Mouse (Mus musculus): ENCODE results near the gene Col4a2.

Gene Col4a2

DNA sequence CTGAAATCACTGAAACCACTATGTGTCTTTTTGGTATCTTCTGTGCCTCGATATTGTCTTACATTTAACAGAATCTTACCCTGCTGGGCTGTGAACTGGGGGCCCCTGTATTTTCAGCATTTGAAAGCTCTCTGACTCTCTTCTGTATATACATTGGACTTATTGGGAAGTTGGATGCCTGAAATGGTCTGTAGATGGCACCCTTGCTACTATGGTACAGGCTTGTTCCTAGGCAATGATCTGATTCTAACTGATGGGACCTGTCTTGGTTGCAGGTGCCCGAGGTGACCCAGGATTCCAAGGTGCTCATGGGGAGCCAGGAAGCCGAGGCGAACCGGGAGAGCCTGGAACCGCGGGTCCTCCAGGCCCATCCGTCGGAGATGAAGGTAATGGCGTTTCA, 102.5 kb downstream of the Col4a2 start:
- no peak for DNase-seq (ENCODE audit: low spot score)

DNA sequence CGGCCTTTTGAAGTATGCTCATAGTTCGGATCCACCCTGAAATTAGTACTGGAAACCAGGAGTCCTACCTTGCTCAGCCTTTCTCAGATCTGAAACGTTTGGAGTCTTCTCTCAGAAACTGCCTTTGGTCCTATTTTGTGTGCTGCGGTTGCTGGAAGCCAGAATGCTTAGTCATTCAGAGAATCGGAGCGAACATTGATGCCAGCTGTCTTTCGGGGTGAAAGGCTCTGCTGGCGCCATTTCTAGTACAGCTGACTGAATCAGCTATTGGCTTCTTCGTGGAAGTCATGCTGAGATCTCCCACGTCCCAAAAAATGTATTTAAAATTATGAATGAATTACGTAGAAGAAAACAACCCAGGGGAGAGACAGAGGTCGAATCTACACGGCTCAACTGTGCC, 105.2 kb downstream of the Col4a2 start:
- no peak for DNase-seq (ENCODE audit: low spot score)

DNA sequence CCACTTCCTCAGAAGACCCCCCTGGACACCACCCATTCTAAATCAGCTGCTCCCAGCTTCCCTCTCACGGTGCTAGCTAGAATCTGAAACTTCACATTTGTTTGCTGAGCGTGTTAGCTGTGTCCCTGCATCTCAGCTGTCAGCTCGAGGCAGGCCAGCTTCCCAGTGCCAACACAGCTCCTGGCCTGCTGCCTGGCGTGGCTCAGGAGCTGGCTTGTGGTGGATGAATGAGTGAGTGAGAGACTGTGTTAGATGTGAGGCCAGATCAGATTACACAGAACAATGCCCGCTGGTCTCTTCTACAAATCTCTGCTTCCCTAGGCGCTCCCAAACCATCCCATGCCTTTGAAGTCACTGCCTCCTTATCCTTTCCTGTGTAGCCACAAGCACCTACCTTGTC, 106.6 kb downstream of the Col4a2 start:
- DNase-seq (ENCODE audit: low spot score) = no peak

DNA sequence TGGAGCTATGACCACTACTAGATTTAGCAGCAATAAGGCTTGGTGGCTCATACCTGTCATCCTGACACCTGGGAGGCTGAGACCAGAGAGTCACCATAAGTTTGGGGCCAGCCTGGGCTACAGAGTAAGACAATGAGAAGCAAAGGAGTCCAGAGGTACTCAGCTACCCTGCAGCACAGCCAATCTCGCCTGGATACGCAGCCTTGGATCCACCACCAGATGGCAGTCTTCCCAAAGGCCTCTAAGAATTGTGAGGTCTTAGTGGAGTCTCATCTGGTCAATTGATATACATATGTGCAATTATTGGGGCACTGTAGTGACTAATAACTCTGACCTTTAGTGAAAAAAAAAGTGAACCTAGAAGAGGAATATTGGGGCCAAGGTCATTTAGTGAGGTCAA, 107.0 kb downstream of the Col4a2 start:
- DNase-seq (ENCODE audit: low spot score) = no peak

DNA sequence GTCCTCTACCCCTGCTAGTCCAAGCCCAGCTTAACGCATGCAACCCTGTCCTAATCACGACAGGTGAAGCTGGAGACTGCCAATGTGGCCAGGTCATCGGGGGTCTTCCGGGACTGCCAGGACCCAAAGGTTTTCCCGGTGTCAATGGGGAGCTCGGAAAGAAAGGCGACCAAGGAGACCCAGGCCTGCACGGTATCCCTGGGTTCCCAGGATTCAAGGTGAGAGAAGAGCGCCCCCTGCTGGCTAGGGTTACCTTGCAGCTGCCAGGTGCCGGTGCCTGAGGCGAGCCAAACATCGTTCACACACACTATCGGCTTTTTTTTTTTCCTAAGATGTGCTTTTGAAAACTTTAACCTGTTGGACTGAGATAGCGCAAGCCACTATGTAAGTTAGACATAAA, 108.5 kb downstream of the Col4a2 start:
- no peak for DNase-seq (ENCODE audit: low spot score)

DNA sequence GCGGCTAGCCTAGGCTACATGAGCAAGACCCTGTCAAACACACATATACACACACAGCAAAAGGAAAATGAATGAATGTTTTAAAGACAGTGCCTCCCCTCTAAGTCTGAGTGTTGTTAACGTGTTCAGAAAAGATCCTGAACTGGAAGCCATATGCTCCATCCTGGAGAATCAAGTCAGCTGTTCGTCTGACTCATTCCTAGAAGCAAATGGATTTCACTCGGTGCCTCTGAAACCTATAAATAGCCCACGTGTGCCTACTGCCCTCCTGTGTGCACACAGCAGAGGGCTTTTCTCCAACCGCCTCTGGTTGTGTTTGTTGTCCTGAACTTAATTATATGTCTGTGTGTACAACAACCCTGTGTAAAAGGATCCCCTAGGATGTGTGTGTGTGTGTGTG, 109.4 kb downstream of the Col4a2 start:
- DNase-seq (ENCODE audit: low spot score) = no peak

DNA sequence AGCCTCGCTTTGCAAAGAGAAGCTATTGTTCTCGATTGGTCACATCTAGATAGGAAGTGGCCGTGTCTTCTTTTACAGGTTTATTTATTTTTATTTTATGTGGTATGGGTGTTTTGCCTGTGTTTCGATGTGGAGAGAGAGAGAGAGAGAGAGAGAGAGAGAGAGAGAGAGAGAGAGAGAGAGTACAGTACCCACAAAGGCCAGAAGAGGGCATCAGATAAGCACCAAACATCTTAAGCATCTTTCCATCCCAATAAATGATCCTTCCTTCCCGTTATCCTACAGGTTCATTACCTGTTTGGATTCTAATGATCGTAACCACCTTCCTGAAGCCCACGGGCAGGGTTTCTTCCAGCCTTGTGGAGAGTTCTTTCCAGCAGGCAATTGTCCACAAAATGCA, 110.5 kb downstream of the Col4a2 start:
- DNase-seq (ENCODE audit: low spot score) = no peak

DNA sequence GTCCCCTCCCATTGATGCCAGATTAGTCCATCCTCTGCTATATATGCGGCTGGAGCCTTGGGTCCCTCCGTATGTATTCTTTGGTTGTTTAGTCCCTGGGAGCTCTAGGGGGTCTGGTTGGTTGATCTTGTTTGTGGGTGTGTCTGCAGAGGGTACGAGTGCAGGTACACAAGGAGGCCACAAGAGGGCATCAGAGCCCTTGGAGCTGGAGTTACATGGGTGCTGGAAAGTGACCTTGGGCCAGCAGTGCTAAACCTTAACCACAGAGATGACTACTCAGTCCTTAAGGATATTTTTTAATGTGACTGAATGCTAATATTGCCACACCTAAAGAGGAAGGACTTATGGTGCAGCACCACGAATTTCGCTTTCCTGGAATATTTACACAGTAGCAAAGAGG, 118.1 kb downstream of the Col4a2 start:
- no peak for DNase-seq (ENCODE audit: low spot score)

DNA sequence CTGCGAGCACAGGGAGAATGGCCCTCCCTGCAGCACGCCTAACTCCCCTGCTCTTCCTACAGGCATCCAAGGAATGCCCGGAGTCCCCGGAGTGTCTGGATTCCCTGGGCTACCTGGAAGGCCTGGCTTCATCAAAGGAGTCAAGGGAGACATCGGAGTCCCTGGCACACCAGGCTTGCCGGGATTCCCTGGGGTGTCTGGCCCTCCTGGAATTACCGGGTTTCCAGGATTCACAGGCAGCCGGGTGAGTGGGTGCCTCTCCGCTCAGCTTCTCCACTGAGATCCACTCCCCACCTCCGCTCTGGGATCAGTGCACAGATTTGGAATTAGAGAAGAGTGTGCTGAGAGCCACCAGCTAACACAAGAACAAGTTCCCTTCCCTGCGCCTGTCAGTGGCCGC, 125.3 kb downstream of the Col4a2 start:
- no peak for DNase-seq (ENCODE audit: low spot score)

DNA sequence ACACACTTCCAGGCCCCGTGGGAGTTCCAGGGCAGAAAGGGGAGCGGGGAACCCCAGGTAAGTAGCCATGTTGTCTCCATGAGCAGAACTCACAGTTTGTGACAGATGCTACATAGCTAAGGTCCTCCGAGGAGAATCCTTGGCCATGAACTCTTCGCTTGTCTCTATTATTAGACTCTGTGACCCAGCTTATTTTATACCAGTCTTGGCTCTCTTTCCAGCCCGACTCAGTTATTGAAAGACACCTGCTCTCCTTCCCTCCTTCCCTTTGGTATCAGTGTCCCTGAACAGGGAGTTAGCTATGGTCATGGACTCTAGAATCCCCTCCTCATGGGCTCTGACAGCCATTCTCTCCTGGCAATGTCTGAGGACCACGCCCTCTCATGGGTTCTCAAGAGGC, 128.7 kb downstream of the Col4a2 start:
- no peak for DNase-seq (ENCODE audit: low spot score)

DNA sequence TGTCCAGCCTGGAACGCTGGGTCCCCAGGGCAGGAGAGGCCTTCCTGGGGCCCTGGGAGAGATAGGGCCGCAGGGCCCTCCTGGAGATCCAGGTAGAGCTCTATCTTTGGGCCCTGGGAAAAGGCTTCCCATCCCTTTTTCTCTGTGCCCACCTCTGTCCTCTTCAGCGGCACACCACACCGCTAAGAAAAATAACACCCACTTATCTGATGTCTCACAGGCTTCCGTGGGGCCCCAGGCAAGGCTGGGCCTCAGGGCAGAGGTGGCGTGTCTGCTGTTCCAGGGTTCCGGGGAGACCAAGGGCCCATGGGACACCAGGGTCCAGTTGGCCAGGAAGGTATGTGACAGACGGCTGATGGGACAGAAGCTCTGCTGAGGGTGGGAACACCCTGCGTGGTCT, 131.0 kb downstream of the Col4a2 start:
- DNase-seq (ENCODE audit: low spot score) = no peak

DNA sequence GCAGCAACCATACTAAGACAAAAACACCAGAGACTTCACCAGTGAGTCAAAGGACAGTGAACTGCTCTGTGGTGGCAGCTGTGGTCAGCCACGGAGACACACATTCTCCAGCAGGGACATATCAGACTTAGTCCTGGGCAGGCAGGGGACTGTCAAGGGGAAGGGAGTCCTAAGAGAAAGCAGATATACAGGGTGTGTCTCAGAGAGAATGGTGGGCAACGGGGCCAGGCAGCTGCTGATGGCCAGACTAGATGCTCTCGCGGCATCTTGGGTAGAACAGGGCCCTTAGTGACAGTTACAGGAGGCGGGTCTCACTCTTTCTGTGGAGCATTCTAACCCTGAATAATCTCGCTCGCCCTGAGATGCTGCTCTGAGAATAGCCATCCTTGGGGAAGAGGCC, 131.6 kb downstream of the Col4a2 start:
- no peak for DNase-seq (ENCODE audit: low spot score)

DNA sequence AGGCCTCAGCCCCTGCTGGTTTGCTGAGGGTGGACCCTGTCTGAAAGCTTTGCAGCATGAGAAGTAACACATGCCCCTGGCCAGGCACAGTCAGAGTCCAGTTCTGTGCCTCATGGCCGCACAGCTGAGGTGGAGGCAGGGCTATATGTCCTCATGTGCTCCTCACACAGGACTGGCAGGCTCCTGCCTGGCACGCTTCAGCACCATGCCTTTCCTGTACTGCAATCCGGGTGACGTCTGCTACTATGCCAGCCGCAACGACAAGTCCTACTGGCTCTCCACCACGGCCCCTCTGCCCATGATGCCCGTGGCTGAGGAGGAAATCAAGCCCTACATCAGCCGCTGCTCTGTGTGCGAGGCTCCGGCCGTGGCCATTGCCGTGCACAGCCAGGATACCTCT, 133.2 kb downstream of the Col4a2 start:
- DNase-seq (ENCODE audit: low spot score) = no peak

DNA sequence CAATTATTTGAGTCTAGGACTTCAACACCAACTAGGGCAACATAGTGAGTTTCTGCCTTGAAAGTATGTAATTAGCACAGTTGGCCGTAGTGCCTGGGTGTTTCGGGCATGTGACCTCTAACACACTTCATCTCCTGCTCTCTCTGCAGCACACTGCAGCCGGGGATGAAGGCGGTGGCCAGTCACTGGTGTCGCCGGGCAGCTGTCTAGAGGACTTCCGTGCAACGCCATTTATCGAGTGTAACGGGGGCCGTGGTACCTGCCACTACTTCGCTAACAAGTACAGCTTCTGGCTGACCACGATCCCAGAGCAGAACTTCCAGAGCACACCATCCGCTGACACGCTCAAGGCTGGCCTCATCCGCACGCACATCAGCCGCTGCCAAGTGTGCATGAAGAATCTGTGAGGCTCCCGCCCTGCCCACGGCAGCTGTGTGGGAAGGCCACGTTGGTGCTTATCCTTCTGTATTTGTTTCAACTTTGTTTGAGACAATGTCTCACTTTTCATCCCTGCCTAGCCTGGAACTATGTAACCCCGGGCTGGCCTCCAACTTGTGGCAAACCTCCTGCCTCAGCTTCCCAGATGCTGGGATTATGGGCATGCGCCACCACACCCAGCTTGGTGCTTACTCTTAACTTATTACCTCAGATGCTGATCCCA, 135.4 kb downstream of the Col4a2 start:
- DNase-seq (ENCODE audit: low spot score) = no peak

DNA sequence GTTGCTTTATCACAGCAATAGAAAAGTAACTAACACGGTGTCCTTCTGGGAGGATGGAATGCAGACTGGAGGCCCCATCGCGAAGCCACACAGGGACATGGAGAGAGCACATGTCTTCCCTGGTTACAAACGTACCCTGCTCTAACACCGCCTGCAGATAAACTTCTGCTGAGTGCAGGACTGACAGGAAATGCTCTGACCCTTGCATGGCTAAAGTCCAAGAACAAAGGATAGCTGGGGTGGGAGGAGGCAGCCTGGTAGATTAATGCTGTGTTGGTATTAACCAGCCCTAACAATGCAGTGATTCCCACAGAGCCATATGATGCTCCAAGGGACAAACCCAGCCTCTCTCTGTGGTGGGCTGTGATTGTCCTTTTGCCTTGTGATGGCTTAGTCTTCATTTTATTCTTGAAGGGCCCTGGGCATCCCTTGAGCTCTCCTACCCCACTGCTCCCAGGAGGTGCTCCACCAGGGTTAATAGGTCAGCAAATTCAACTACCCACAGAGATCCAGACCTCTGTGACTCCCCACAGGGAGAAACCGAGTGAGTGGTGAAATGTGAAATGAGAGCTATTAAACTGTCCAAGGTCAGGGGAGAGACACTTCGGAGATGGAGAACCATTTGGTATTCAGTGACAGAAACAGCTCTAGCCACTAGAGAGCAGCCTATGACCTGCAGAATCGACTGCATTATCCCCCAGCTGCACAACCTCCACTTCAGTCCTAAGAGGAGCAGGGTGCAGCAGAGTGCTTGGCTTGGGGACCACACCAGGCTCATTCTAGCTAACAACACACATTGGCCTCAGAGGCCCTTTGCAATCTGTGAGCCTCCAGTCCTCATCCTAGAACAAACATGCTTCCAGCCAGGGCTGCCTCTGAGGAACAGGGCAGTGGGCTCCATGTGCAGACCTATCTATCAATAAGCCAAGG, 137.8 kb downstream of the Col4a2 start:
- peak; percentile 80 for DNase-seq (ENCODE audit: low spot score)

DNA sequence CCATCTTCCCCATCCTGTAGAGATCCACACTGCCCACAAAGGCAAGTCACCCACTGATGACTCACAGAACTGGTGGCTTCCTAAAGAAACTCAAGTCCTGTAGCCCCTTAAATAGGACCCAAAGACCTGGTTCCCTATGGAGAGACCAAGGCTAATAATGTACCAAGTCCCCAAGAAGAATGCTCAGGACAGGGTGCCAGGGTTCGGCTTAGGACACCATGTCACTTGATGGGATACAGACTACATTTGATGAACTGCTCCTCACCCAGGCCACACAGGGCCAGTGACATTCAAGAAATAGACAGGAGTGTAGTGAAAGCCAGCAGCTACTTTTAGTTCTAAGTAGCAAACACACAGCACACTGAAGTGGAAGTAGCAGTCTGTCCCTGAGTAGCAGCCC, 139.5 kb downstream of the Col4a2 start:
- no peak for DNase-seq (ENCODE audit: low spot score)

DNA sequence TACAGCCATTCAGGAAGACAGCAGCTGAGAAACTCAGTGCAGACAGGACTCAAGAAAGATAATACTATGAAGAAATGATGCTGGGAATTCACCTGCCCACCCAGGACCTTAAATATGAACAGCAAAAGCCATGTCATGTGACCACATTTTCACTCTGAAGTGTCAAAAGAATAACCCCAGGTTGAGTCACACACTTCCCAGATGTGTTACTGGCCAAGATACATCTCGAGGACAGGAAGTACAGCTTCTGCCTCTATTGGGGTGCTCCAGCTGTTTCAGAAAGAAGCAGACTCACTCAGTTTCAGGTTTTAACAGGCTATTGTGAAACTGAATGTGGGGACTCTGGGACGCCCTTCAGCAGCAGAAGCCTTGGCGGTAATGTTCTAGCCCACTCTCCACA, 140.0 kb downstream of the Col4a2 start:
- DNase-seq (ENCODE audit: low spot score) = no peak

DNA sequence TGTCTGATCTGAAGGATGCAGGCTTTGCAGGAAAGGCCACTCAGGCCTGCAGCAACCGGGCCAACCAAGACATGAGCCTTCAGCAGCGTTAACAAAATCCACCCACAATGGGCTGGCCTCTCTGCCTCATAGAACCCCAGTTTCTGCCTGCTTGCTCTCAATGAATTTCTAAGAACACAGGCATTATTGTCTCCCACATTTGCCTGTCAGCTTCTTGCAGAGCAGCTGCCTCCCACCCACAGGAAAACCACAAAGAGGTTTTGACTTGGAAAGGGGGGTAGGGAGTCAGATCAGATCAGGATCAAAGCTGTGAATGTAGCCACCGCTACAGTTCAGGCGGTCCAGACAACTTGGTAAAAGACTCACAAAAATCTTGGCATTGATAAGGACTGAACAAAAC, 140.4 kb downstream of the Col4a2 start:
- DNase-seq (ENCODE audit: low spot score) = no peak

DNA sequence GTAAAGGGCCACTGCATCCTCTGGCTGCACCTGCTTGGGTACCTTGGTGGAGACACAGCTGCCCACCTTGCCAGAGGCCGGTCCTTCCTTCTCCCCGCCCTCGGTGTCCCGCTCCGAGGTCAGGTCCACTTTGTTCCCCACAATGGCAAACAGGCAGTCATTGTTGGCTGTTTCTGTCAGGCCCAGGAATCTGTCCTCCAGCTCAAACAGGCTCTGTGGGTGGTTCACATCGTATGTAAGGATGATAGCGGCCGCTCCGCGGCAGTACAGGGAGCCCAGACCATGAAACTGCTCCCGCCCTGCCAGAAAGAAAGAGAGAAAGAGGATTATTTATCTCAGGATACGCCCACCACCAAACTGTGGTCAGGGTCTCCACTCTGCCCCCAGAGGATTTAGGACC, 141.6 kb downstream of the Col4a2 start:
- DNase-seq (ENCODE audit: low spot score) = no peak

DNA sequence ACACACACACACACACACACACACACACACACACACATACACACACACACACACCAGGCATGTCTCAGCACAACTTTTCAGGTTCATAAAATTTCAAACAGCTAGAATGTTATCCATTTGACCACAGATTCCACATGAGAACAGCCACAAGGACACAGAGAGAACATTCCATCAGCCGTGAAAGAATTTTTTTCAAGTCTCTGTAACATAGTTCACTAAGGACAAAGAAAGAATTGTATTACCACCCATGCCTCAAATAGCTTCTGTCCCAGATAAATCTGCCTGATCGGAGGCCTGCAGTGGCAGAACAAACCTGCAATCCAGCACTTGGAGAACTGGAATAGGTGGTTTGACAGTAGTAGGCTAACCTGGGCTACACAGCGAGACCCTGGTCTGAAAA, 144.7 kb downstream of the Col4a2 start:
- no peak for DNase-seq (ENCODE audit: low spot score)

DNA sequence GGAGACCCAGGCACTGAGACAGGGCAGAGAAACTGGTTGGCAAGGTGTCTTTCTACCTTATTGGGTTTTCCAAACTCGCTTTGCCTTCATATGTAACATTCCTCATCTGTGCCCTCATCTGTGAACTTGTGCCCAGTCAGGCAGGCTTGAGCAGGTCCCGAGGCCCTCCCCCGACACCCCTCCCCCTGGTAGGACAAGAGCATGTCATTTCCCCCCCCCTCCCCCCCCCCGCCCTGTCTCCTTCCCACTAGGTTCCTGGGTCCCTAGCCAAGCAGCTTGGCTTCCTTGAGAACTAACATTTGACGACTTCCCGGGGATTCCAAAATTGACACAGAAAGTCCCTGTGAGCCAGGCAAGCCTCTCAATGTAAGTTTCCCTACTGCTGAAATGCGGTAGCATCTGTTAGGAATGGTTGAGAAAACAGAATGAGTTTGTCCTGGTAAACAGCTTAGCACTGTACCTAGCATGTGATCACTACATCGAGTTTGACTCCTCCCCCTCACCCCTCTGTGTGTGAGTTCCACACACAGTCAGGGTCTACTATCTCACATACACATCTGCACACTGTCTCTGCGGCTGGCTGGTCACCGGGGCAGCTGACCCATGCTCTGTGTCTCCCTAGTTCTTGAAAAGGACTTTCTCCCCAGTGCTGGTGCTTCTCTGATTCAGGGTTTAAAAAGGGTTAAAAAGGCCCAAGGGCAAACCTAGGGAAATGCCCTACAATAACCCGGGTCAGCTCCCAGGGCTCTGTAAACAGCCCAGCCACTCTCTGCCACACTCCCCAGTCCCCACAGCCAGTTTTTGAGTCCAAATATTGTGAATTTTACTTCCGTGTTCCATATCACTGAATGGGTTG, 145.6 kb downstream of the Col4a2 start:
- peak; percentile 67 for DNase-seq (ENCODE audit: low spot score)

DNA sequence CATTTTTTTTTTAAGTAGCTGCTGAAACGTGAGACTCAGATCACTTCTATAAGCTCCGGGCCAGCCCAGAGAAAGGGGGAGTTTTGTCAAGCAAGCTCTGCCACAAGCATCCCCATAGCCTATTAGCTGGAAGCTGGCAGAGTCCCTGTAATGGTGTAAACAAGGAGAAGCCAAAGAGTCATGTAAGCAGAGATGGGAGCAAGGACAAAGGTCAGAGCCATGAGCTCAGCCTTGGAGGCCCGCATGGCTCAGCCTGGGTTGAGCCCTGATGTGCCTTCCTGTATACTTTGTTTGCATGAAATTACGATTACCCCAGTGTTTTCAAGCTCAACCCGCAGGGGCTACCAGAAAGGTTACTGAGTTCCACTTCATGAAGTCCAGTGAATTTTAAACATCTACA, 146.4 kb downstream of the Col4a2 start:
- peak; percentile 76 for DNase-seq (ENCODE audit: low spot score)

DNA sequence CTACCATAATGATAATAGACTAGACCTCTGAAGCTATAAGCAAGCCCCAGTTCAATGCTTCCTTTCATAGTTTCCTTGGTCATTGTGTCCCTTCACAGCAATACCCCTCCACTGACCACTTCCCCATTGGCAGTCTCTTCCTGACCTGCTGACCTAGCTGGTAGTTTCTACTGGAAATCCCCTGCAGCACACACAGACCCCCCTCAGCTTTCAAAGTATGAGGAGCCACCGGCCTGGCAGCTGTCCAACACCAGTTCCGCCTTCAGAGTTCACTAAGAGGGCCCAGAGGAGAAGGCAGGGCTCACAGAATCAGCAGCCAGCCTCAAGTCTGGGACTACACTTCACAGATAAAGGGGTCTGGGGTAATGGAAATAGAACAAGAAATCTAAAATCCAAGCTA, 148.3 kb downstream of the Col4a2 start:
- DNase-seq (ENCODE audit: low spot score) = no peak

Measured in yolk sac, embryonic 10.5 days (tissue).